Mouse (Mus musculus) forebrain, embryonic 14.5 days (tissue): ENCODE data around the gene Wdr91. TPM values are rescaled to one million over a fixed set of nuclear protein-coding genes. Genes with fewer than 3 reads are reported as not detected.

Experiments used
- ATAC-seq: fragments of 200-750 bp; cut with Nextera tagmentation; 2 replicates; pipeline ENCODE4 v1.8.0; 2017; ENCODE audit warnings: mild to moderate bottlenecking, moderate library complexity
- DNase-seq: peaks from one replicate; pipeline ENCODE4 v3.0.0-alpha.2; 2015; ENCODE audit warnings: low spot score
- H3K27ac ChIP-seq: fragments of 300-500 bp; sonication (generic); 2 replicates; pipeline ENCODE4 v1.5.1; 2014; ENCODE audit warnings: low read depth, mild to moderate bottlenecking, control low read depth, low read length, moderate library complexity
- H3K27me3 ChIP-seq: fragments of 300-500 bp; sonication (generic); replicated peaks from 2 replicates; pipeline ENCODE4 v1.6.1; 2014; ENCODE audit warnings: low read length, control low read depth, mixed read lengths; ENCODE audit not compliant: control insufficient read depth, insufficient read depth
- H3K36me3 ChIP-seq: fragments of 300-500 bp; sonication (generic); 2 replicates; pipeline ENCODE4 v1.6.1; 2014; ENCODE audit warnings: low read length, control low read depth; ENCODE audit not compliant: control insufficient read depth, insufficient read depth
- H3K4me1 ChIP-seq: fragments of 300-500 bp; sonication (generic); 2 replicates; pipeline ENCODE4 v1.6.1; 2014; ENCODE audit warnings: antibody characterized with exemption, low read length, control low read depth; ENCODE audit not compliant: control insufficient read depth, insufficient read depth
- H3K4me2 ChIP-seq: fragments of 300-500 bp; sonication (generic); 2 replicates; pipeline ENCODE4 v1.6.1; 2014; ENCODE audit warnings: mild to moderate bottlenecking, control low read depth, low read length
- H3K4me3 ChIP-seq: fragments of 300-500 bp; sonication (generic); 2 replicates; pipeline ENCODE4 v1.5.1; 2014; ENCODE audit warnings: low read depth, low read length, control low read depth
- H3K9ac ChIP-seq: fragments of 300-500 bp; sonication (generic); 2 replicates; pipeline ENCODE4 v1.6.1; 2014; ENCODE audit warnings: mild to moderate bottlenecking, low read length, control low read depth, moderate library complexity
- H3K9me3 ChIP-seq: fragments of 300-500 bp; sonication (generic); replicated peaks from 2 replicates; pipeline ENCODE4 v1.6.1; 2016; ENCODE audit warnings: low read length, control low read depth, mixed read lengths; ENCODE audit not compliant: control insufficient read depth
- WGBS: fragments of 180-500 bp; shearing (Covaris S2); extraction: QIAGEN DNeasy Blood & Tissue Kit; methylation state at CpG from one replicate; pipeline ENCODE4 v1.1.7; 2014; 5-methylcytosine and 5-hydroxymethylcytosine counted together
- polyA plus RNA-seq: library from polyadenylated mRNA; unstranded; fragments of >200 nt; fragmentation: Nextera tagmentation; extraction: Ambion mirVana; gene quantifications from 2 replicates; pipeline ENCODE4 v1.2.1, GENCODE M21; 2014

Gene Wdr91
- polyA plus RNA-seq, 1 experiment from 2014 or later = 11.0 TPM

- Histone ChIP-seq H3K4me1 (no peaks in the 10 kb centered on the region), H3K27me3 (no peaks in the 10 kb centered on the region), H3K4me3 (no peak overlapping the region), H3K4me2 (no peak overlapping the region), H3K9ac (no peak overlapping the region), H3K9me3 (no peaks in the 10 kb centered on the region), H3K36me3 (no peaks in the 10 kb centered on the region), H3K27ac (no peak overlapping the region)
- 37% methylated on average over 4 of the region's 4 CpGs for WGBS
- DNase-seq = peak; percentile 69
- peak; percentile 50 for ATAC-seq
Observed at GRCm38 (mm10) chr6:34927156-34927555, 16.5 kb upstream of the Wdr91 start.

GRCm38 (mm10) chr6:34921941-34922340 lies 11.3 kb upstream of the Wdr91 start:
- ATAC-seq = no peak
- Histone ChIP-seq H3K27me3 (no peaks in the 10 kb centered on the region), H3K27ac (no peak overlapping the region), H3K4me2 (no peak overlapping the region), H3K36me3 (no peaks in the 10 kb centered on the region), H3K4me1 (no peaks in the 10 kb centered on the region), H3K9ac (no peak overlapping the region), H3K4me3 (no peak overlapping the region), H3K9me3 (no peaks in the 10 kb centered on the region)
- DNase-seq = peak; percentile 11
- WGBS = 59% methylated on average over 14 of the region's 14 CpGs

GRCm38 (mm10) chr6:34920631-34921030 lies 10.0 kb upstream of the Wdr91 start:
- no peak overlapping the region for H3K4me3 ChIP-seq
- H3K4me1 ChIP-seq = no peaks in the 10 kb centered on the region
- no peak overlapping the region for H3K9ac ChIP-seq
- ATAC-seq = no peak
- no peak overlapping the region for H3K4me2 ChIP-seq
- no peaks in the 10 kb centered on the region for H3K36me3 ChIP-seq
- 93% methylated on average over 12 of the region's 12 CpGs for WGBS
- H3K9me3 ChIP-seq = no peaks in the 10 kb centered on the region
- H3K27ac ChIP-seq = no peak overlapping the region
- no peak for DNase-seq
- H3K27me3 ChIP-seq = no peaks in the 10 kb centered on the region

GRCm38 (mm10) chr6:34919956-34920355 lies 9.3 kb upstream of the Wdr91 start, which contains the start of gene Stra8:
TSS of gene Stra8 (plus strand) at chr6:34920163.
- Histone ChIP-seq H3K9me3 (no peaks in the 10 kb centered on the region), H3K9ac (no peak within 1 kb of the TSS), H3K36me3 (no peaks in the 10 kb centered on the region), H3K27ac (no peak within 1 kb of the TSS), H3K4me3 (no peak within 1 kb of the TSS), H3K4me1 (no peaks in the 10 kb centered on the region), H3K27me3 (no peaks in the 10 kb centered on the region), H3K4me2 (no peak within 1 kb of the TSS)
- DNase-seq = no peak
- no peak for ATAC-seq
- 50% methylated on average over 10 of the region's 10 CpGs for WGBS

- H3K4me1 ChIP-seq = no peaks in the 10 kb centered on the region
- no peaks in the 10 kb centered on the region for H3K36me3 ChIP-seq
- DNase-seq = no peak
- no peak for ATAC-seq
- H3K4me2 ChIP-seq = no peak overlapping the region
- H3K27me3 ChIP-seq = no peaks in the 10 kb centered on the region
- no peak overlapping the region for H3K27ac ChIP-seq
- H3K9ac ChIP-seq = no peak overlapping the region
- no peak overlapping the region for H3K4me3 ChIP-seq
- WGBS = 85% methylated on average over 7 of the region's 7 CpGs
- no peaks in the 10 kb centered on the region for H3K9me3 ChIP-seq
Observed at GRCm38 (mm10) chr6:34919146-34919545, 8.5 kb upstream of the Wdr91 start.

GRCm38 (mm10) chr6:34914462-34914861 lies 3.8 kb upstream of the Wdr91 start:
- ATAC-seq = no peak
- Histone ChIP-seq H3K4me3 (no peak overlapping the region), H3K9ac (no peak overlapping the region), H3K36me3 (no peaks in the 10 kb centered on the region), H3K27me3 (no peaks in the 10 kb centered on the region), H3K4me2 (no peak overlapping the region), H3K27ac (no peak overlapping the region), H3K4me1 (peaks cover 7% of the 10 kb centered on the region), H3K9me3 (no peaks in the 10 kb centered on the region)
- DNase-seq = no peak
- 85% methylated on average over 3 of the region's 3 CpGs for WGBS

GRCm38 (mm10) chr6:34913341-34914040 lies 2.8 kb upstream of the Wdr91 start:
- peaks cover 9% of the 10 kb centered on the region for H3K4me1 ChIP-seq
- H3K36me3 ChIP-seq = no peaks in the 10 kb centered on the region
- H3K27me3 ChIP-seq = no peaks in the 10 kb centered on the region
- H3K9ac ChIP-seq = no peak overlapping the region
- H3K4me2 ChIP-seq = no peak overlapping the region
- ATAC-seq (no peak), DNase-seq (no peak)
- H3K27ac ChIP-seq = no peak overlapping the region
- no peaks in the 10 kb centered on the region for H3K9me3 ChIP-seq
- H3K4me3 ChIP-seq = no peak overlapping the region
- 86% methylated on average over 13 of the region's 13 CpGs for WGBS

GRCm38 (mm10) chr6:34909631-34910345 lies 888 bp downstream of the Wdr91 start:
- H3K27ac ChIP-seq = no peak overlapping the region
- DNase-seq = no peak
- no peak for ATAC-seq
- H3K27me3 ChIP-seq = no peaks in the 10 kb centered on the region
- H3K4me1 ChIP-seq = peaks cover 9% of the 10 kb centered on the region
- peak overlapping the region; percentile 75 for H3K9ac ChIP-seq
- peak overlapping the region; percentile 72 for H3K4me2 ChIP-seq
- H3K4me3 ChIP-seq = peak overlapping the region; percentile 69
- H3K9me3 ChIP-seq = no peaks in the 10 kb centered on the region
- WGBS = 48% methylated on average over 8 of the region's 8 CpGs
- H3K36me3 ChIP-seq = peaks cover 27% of the 10 kb centered on the region

DNA sequence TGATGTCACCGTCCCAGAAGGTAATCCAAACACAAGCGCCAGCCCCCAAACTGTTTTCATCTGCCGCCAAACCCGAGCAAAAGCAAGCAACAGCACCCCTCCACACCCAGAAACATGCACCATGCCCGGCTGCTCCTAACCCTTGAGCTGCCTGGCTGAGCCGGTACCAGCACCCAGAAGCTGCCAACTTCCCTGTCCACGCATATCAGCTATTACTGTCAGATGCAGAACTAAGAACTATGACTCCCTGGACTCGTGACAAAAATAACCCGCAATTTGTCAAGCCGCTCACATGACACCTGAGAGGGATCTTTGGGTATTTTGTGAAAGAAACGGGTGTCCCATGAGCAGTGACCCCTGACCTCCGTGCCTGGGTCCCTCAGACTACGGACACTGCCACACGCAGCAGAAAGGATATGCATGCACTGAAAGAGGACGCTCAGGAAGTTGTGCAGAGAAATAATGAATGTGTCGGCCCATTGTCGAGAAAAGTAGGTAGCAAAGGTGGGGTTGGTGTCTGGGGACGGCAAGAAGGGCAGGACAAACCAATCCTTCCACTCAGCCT lies 2.9 kb downstream of the Wdr91 start:
- 93% methylated on average over 18 of the region's 18 CpGs for WGBS

More for the DNA sequence above, 2.9 kb downstream of the Wdr91 start:
- Histone ChIP-seq H3K4me1 (peaks cover 9% of the 10 kb centered on the region), H3K27ac (no peak overlapping the region), H3K4me2 (no peak overlapping the region), H3K9ac (no peak overlapping the region), H3K27me3 (no peaks in the 10 kb centered on the region), H3K36me3 (peaks cover 34% of the 10 kb centered on the region), H3K9me3 (no peaks in the 10 kb centered on the region), H3K4me3 (no peak overlapping the region)
- DNase-seq (no peak), ATAC-seq (no peak)
